Mouse (Mus musculus): ENCODE measurements around the gene Rbbp5.

Rbbp5 gene

DNA sequence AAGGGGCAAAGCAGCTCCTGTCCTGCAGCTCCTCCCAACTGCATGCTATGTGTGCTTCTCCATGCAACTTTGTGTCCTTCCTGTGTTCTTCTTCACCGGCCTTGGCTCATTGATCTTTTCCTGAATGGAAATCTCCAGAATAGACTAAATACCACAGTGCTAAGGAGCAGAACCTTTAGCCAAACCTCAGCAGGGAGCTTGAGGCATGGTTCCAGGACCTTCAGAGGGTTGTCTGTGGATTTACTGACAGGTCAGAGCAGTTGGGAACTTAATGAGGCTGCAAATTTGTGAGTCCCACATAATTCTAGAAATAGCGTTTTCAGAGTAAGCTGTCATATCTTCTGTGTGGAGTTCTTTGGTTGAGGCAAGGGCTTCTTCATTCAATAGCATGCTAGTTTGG, 23.4 kb downstream of the Rbbp5 start:
- CTCF ChIA-PET, result interaction anchor here (0.7 kb wide), 1 partner anchor 252 kb away, joined by 3 read pairs; no protein-coding TSS in a partner anchor

DNA sequence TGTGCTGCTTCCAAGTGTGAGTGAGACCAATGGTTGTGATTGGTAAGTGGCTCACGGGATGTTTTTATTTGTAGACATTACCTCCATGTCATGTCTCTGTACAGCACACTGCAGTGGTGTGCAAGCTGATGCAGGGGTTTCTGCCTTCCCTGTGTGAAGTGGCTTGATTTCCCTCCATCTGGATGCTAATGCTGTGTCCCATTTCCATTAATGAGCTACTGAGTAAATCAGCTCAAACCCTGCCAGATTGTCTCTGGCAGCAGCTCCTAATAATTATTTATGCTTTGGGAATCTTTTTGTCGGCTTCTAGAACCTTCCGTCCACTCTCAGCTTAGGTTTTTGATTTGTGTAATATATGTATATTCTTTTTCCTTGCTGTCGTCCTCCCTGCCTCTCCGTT, 28.0 kb downstream of the Rbbp5 start:
- CTCF ChIA-PET, result no interaction called here

DNA sequence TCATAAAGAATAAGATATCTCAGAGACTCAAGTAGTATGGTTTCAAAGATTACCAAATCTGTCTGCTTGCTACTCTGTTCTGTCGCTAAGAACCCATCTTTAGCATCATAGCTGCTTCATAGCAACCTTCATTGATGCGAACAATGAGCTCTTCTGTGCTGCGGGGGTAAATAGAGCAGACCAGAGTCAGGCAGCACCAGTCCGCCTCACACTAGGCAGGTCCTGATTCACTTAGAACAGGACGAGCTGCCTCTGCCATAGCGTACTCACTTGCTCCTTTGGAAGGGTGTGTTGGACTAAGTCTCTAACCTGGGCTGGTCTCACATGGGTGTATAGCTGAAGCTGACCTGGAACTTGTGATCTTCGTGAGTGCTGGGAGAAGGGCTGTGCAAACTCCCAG, 28.9 kb downstream of the Rbbp5 start, which contains the start of gene Tmem81:
Tmem81 (plus strand) TSS at position 173 of the 400 bp plus-strand sequence.
- CTCF ChIA-PET, result no interaction called here

DNA sequence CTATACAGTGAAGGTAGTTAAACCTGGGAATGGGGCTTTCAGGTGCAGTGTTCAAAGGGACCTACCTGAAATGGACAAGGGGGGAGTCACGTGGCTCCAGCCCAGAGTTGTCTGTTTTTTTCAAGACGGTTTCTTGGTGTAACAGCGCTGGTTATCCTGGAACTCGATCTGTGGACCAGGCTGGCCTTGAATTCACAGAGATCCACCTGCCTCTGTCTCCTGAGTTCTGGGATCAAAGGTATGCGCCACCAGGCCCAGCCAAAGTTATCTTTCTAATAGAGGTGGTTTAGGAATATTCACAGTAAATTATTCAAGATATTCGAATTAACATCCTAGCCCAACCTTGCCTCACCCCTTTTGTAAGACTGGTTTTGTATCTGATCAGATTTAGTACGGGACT, 29.5 kb downstream of the Rbbp5 start:
- CTCF ChIA-PET, result no interaction called here

DNA sequence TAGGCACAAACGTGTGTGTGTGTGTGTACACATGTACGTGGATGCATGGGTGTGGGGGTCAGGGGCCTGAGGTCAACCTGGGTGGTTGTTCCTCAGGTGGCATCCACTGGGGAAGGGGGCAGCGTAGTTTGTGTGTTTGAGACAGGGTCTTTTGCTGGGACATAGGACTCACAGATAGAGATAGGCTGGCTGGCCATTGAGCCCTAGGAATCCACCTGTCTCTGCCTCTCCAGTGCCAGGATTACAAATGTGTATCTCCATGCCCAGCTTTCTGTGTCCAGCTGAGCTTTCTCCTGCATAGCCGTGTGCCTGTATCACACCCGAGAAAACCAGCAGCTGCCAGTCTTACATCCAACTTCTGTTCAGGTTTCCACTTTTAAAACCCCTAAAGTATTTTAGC, 32.6 kb downstream of the Rbbp5 start:
- CTCF ChIA-PET, result interaction anchor here (0.7 kb wide), 1 partner anchor 1097 kb away, joined by 18 read pairs; no protein-coding TSS in a partner anchor

DNA sequence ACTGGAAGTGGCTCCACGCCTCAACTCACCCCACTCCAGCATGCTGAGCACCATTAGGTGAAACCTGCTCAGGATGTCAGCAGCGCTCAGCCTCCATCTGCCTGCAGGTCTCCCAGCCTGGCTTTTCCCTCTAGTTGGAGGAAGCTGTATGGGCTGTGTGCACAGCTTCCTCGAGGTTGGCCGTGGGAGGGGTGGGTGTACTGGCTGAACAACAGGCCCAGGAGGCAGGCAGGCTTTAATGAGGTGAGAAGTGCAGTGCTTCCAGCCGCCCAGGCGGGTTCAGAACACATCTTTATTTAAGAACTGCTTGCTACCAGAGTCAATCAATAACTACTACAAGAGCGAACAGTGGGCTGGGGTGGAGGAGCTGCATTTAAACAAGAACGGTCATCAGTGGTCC, 34.4 kb downstream of the Rbbp5 start:
- CTCF ChIA-PET, result no interaction called here

DNA sequence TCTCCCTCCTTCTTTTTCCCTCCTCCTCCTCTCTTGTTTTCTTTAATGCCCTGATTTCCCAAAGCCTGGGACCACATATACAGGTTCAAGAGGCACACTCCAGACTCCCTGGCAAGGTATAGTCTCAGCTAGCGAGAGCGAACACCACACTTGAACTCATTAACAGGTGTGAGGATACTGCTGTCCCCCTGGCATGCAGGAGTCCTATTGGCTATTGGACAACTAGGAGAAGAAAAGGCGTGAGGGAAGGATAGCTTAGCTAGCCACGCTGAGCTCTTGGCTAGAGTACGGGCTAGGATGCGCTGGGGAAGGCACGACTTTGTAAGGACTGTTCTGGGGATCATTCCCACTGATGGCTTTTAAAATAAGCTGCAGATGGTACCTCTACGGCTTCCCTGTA, 34.9 kb downstream of the Rbbp5 start:
- CTCF ChIA-PET, result no interaction called here

DNA sequence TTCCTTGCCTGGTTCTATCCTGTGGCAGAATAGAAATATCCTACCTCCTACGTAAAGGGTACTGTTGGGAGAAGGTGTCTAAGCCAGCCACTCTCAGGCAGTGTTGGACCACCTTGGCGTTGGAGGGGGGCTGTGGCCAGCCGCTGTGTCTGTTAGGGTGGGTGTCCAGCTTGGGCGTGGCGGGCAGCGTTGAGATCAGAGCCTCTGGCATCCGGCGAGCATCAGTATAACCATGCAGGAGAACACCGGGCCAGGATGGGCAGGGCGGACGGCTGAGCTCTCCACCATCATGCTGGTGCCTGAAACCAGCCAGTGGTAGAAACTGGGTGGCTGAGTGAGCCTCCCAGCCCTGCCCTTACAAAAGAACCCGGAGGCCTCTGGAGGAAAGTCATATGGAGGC, 38.2 kb downstream of the Rbbp5 start:
- CTCF ChIA-PET, result no interaction called here

DNA sequence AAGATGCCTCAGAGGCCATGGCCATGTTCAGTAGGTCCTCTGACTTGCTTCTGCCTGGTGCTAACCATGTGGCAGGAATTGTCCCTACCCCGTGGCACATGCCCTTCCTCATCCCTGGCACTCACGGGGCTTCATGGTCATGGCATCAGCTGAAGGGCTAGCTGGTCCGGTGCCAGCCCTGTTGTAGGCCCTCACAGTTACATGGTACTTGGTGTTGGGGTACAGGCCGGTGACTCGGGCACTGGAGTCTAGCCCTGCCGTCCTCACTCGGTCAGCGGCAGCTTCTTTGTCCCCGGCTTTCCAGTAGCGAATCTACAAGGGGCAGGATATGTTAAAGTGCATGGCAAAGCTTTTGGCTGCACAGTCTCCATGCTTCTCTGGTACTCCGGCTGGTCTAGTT, 39.6 kb downstream of the Rbbp5 start:
- CTCF ChIA-PET, result no interaction called here

DNA sequence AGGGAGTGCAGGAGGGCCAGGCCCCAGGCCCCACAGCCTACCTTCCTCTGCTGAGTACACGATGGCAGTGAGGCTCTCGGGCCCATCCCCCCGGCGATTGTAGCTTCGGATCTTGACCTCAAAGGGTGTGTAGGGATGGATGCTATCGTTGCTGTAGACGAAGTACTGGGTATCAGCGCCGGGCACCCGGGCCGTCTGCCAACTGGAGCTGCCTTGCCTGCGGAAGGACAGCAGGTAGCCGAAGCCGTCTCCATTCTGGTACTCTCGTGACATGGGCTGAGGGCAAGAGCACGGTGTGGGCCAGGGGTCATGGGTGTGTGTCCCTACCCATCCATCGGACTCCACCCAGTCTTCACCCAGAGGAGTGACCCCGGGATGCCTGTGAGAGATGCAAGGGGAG, 41.5 kb downstream of the Rbbp5 start:
- CTCF ChIA-PET, result no interaction called here

DNA sequence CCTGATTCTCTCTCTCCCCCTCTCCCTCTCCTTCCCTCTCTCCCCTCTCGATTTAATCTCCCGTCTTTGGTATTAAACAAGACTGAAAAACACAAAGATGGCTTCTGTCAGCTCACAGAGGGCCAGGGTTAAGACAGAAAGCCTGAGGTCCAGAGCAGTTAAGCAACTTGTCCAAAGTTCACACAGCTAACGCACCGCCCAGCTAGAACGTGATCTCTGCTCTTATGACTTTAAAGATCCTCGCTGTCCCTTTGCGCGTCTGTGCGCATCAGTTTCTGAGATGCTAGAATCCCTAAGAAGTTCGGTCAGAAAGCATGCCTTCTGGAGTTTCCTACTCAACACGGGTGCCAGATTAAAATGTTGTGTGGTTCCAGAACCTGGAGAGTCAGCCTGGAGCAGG, 42.6 kb downstream of the Rbbp5 start:
- CTCF ChIA-PET, result no interaction called here

DNA sequence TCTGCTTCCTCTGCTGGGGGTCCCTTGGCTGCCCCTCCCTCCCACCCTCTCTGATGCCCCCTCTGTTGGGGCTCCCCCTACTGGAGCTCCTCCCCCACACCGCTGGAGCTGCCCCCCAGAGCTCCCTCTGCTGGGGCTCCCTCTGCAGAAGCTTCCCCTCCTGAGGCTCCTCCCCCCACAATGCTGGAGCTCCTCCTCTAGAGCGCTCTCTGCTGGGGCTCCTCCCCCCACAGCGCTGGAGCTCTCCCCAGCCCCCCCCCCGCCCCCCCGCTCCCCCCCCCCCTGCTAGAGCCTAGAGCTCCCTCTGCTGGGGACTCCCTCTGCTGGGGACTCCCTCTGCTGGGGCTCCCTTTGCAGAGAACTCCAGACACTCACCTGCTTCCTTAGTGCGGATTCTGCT, 43.6 kb downstream of the Rbbp5 start:
- CTCF ChIA-PET, result interaction anchor here (0.7 kb wide), 1 partner anchor 69 kb away, joined by 3 read pairs; no protein-coding TSS in a partner anchor

DNA sequence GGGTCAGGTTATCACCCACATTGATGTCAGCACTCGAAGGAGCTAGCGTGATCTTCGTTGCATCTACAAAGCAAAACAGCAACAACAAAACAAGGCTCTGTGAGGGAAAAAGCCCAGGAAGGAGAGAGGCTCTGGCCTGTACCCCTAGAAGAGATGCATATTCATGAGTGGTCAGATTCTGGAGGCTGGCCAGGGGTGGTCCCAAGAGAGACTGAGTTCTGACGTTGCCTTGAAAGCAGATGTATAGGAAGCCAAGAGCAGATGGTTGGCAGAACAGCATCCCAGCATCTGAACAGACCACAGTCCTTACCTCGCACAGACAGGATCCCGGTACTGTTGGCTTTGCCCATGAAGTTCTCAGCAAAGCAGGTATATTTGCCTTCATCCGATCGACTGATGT, 45.9 kb downstream of the Rbbp5 start:
- CTCF ChIA-PET, result no interaction called here

DNA sequence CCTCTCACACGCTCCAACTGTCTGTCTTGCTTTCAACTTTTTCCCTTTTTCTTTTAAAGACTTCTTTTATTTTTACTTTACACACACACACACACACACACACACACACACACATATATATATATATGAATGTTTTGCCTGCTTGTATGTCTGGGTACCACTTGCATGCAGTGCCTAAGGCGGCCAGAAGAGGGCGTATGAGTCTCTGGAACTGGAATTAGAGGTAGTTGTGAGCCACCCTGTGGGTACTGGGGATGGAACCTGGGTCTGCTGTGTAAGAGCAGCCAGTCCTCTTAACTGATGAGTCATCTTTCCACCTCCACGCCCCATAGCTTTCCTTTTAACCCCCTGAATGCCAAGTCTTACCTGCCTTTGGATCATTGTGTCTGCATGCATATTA, 46.8 kb downstream of the Rbbp5 start:
- CTCF ChIA-PET, result interaction anchor here (0.5 to 1.0 kb wide), 2 partner anchors 27 to 71 kb away, joined by 3 read pairs; no protein-coding TSS in a partner anchor

DNA sequence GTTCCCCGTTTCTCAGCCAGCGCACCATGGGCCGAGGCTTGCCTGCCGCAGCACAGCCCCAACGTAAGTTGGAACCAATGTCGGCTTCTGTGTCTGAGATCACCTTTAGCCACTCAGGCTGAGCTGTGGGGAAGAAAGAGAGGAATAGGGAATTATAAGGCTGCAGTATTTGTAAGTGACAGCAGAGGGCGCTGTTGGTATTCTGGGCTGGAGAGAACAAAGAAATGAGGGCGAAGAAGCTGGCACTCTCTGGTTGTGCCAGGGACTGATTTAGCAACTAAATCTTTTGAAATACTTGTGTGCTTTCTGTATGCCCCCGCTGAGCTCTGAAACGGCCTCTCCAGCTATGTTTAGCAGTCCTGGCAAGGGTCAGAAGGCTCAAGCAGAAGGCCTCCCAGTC, 48.7 kb downstream of the Rbbp5 start:
- CTCF ChIA-PET, result interaction anchor here (0.6 to 1.2 kb wide), 5 partner anchors 28 to 1596 kb away, joined by 3 to 11 read pairs (median 3); no protein-coding TSS in a partner anchor

DNA sequence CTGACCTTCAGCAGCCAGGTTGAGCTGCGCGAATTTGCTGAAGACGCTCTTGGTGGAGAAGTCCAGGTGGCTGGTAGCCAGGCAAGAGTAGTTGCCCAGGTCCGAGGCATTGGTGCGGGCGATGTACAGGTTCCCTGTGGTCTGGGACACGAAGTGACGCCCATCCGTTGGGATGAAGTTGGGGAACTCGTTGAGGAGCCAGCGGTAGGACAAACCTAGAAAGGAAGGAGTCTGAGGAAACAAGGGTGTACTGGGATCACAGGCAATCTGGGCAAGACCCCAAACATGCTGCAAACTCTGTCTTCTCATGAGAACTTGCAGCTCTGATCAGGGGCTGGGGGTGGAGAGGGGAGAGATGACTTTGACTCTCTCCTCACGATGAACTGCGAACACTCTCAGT, 50.9 kb downstream of the Rbbp5 start:
- CTCF ChIA-PET, result no interaction called here

DNA sequence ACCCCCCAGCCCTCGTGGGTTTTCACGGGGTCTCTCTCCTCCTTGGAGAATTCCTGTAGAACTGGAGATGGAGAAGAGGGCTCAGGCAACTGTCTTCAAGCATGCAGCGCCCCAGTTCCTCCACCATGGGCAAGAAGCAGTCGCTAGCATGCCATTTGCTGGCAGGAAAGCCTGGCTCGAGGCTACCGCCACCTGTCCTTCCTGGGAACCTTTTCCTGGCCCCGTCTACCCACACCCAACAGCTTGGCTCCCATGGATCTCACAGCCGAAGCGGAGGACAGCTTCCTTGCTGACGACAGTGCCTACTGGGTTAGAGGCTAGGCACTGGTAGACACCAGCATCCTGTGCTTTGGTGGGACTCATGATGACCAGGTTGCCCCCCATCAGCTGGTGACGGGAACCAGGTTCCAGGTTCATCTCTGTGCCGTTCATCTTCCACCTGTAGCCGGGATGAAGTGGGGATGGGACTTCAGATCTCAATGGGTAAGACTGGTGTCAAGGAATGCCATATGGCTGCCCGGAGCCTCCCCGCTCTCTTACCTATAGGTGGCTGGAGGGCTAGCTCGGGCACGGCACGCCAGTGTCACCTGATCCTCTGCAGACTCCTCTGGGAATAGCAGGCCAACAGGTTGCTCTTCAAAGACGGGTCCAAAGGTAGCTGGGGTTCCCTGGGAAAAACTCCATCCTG, 51.6 kb downstream of the Rbbp5 start:
- CTCF ChIA-PET, result interaction anchor here (0.7 kb wide), 1 partner anchor 15 kb away, joined by 3 read pairs; no protein-coding TSS in a partner anchor

DNA sequence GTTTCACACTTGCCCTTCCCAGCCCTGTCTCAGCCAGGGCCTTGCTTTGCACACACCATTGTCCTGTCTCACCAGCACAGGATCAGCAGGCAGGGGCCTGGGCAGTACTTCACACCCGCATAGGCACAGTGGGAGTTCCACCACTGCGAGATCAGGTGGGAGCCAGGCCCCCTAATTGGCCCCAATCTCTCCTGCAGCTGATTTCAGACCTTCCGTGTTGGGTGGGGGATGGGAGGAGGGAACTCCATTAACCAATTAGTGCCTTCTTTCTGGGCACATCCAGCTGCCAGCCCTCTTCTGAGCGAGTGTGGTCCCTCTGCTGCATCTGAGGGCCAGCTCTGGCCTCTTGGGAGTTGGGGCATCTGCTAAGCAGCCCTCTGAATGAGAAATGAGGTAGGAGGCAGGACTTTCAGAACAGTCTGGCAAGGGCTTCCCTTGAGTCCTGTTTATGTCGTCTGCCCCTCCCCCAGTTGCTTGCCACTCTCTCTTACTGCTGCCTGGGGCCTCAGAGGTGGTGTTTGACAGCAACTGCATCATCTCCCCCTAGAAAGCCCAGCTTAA, 53.5 kb downstream of the Rbbp5 start:
- CTCF ChIA-PET, result no interaction called here

DNA sequence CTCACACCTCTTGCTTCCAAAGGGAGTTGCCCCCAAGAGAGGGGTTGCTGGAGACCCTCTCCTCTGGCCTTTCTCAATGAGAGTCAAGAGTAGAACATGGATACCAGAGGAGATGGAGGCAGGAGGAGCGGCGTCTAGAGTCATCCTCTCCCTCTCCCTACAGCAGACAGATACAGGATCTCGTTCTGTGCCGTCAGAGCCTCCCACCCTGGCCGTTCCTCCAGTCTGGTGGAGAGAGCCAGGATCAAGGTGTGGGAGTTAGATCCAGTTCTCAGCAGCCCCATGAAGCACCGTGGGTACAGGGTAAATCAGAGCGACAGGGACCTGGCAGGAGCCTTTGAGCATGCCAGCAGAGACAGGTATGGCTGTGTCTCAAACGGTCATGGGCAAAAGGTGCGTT, 55.4 kb downstream of the Rbbp5 start:
- CTCF ChIA-PET, result no interaction called here

DNA sequence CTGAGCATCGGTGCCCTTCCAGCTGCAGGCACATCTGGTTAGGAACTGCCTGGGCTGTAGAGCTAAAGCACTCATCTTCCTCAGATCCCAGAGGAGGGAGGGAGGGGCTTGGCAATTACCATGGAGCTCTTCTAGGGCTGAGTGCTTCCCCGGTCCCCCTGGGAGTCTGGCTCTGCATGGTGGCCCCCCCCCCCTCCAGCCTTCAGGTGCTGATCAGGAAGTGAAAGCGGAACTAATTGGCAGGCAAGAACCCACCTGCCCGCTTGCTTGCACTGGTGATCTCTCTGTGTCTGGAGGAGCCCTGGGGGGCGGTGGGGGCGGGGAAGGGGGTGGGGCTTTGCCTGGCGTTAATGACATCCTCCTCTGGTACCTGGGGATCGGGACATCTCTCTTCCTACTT, 56.7 kb downstream of the Rbbp5 start:
- CTCF ChIA-PET, result no interaction called here

DNA sequence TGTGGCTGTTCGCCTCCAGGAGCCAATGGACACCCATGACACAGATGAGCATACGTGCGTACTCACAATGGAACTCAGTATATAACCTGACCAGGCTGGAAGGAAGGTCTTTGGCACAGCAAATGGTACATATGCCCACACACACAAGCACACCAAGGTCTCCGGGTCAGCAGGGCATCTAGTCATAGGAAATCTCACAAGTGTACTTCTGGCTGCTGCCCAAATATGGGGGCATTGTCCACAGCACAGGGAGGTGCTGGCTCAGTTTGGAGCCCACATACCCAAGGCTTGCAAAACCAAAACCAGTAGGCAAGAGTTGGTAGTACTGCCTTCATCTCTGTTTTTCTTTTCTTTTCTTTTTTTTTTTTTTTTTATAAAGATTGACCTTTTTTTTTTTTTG, 58.4 kb downstream of the Rbbp5 start:
- CTCF ChIA-PET, result no interaction called here

DNA sequence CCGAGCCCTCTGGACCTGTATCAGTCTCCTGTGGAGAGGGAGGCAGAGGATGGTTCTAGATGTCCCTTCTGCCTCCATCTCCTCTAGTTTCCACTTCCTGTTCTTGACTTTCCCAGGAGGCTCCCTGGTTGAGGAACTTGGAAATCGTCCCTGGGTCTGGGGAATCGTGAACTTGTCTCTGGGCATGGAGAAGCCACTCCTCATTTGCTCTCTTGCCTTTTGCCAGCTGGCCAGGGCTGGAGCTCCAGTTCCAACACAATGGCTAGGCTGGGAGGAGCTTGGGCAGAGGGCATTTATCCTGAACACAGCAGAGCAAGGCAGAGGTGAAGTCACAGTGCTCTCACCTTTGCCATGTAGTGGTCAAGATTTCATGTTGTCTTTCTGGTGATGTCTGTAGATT, 59.3 kb downstream of the Rbbp5 start:
- CTCF ChIA-PET, result no interaction called here

DNA sequence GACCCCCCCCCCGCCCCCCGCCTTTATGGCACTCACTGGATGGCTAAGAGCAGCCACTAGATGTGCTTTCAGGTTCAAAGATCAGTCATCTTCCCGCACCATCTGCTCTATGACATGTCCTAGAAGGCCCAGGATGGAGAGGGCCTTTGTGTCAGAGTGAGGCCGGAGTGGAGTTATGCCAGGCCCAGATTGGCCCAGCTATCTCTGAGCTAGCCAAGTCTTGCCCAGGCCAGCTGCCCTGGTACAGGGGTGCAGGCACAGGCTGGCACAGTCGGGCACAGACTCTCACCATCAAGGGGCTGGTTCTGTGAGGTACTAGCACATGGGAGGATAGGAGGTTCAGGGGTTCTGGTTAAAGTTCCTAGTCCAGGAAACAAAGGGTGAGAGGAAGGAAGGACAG, 60.6 kb downstream of the Rbbp5 start:
- CTCF ChIA-PET, result no interaction called here

DNA sequence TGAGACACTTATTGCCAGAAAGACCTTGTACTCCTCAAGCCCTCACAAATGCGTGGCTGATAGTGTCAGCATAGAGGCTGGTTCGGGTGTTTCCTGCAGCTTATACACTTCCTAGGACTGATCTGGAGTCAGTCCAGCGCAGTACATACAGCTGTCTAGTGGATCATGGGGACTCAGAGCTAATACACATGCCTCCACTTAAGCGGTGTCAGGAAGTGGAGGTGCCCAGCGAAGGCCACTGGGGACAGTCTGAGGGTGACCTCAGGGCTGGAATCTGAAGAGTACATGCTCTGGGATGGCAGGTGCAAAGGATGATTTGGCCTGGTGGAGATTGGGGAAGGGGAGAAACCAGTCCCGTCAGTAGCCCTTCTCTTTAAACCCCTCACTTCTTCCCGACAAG, 63.5 kb downstream of the Rbbp5 start:
- CTCF ChIA-PET, result no interaction called here
